Mouse (Mus musculus): ENCODE data around the gene Nacc2.

The Nacc2 gene

GRCm38 (mm10) chr2:26091771-26092393 is 31.1 kb downstream of the Nacc2 start:
- no peak for DNase-seq

GRCm38 (mm10) chr2:26090876-26091770 is 31.9 kb downstream of the Nacc2 start:
- DNase-seq, result no peak

GRCm38 (mm10) chr2:26089005-26089404 is 34.0 kb downstream of the Nacc2 start:
- DNase-seq, result no peak

- no peak for DNase-seq
These were observed 36.0 kb downstream of the Nacc2 start for GRCm38 (mm10) chr2:26086926-26087600.

GRCm38 (mm10) chr2:26086505-26086904 is 36.5 kb downstream of the Nacc2 start:
- DNase-seq, result no peak

- DNase-seq, result no peak
These were observed 40.1 kb downstream of the Nacc2 start for GRCm38 (mm10) chr2:26082883-26083282.

GRCm38 (mm10) chr2:26080830-26081229 is 42.2 kb downstream of the Nacc2 start:
- DNase-seq, result no peak

- no peak for DNase-seq
These were observed 43.6 kb downstream of the Nacc2 start for GRCm38 (mm10) chr2:26079409-26079808.

GRCm38 (mm10) chr2:26077068-26077467 is 46.0 kb downstream of the Nacc2 start:
- no peak for DNase-seq

- DNase-seq, result no peak
These were observed 46.9 kb downstream of the Nacc2 start for GRCm38 (mm10) chr2:26076121-26076520.

- DNase-seq, result no peak
These were observed 48.5 kb downstream of the Nacc2 start for GRCm38 (mm10) chr2:26074551-26074950.

- no peak for DNase-seq
These were observed 54.4 kb downstream of the Nacc2 start for GRCm38 (mm10) chr2:26068592-26068991.

- no peak for DNase-seq
These were observed 54.8 kb downstream of the Nacc2 start for GRCm38 (mm10) chr2:26068175-26068574.

- no peak for DNase-seq
These were observed 56.5 kb downstream of the Nacc2 start for GRCm38 (mm10) chr2:26066527-26066926.

GRCm38 (mm10) chr2:26062742-26063427 is 60.1 kb downstream of the Nacc2 start:
- no peak for DNase-seq

GRCm38 (mm10) chr2:26062241-26062640 is 60.8 kb downstream of the Nacc2 start:
- no peak for DNase-seq

- DNase-seq, result no peak
These were observed 61.9 kb downstream of the Nacc2 start for GRCm38 (mm10) chr2:26061018-26061666.

- no peak for DNase-seq
These were observed 66.0 kb downstream of the Nacc2 start for GRCm38 (mm10) chr2:26057053-26057452.

- DNase-seq, result no peak
These were observed 66.8 kb downstream of the Nacc2 start for GRCm38 (mm10) chr2:26056226-26056625.

- DNase-seq, result no peak
These were observed 67.3 kb downstream of the Nacc2 start for GRCm38 (mm10) chr2:26055747-26056102.

GRCm38 (mm10) chr2:26055046-26055746 is 67.8 kb downstream of the Nacc2 start:
- peak; percentile 55 for DNase-seq

GRCm38 (mm10) chr2:26052806-26053205 is 70.2 kb downstream of the Nacc2 start:
- DNase-seq, result no peak

Measured in kidney, adult 11 months (tissue).